ENCODE assay signal across 8 mouse cellular contexts in genomic region chr2:93849505-93850089, GRCm38 (mm10). TPM values are rescaled to one million over a fixed set of nuclear protein-coding genes. Genes with fewer than 3 reads are reported as not detected.
DNase-seq lines count a peak whose midpoint lies in the region; ATAC-seq and TF ChIP-seq lines count a peak whose summit lies in the region.

Gene Accs, minus strand, starts transcription at chr2:93849943.

- H3K9ac ChIP-seq in forebrain, embryonic 13.5 days, result peak within 1 kb of the TSS; percentile 82
- peak within 1 kb of the TSS; percentile 83 for H3K9ac ChIP-seq in neural tube, embryonic 14.5 days (replicated peaks; ENCODE audit: low read depth, low read length)

- intact Hi-C loops in heart, postnatal 14 days (cut with DNase I), result no loop called here

- peak within 1 kb of the TSS; percentile 71 for H3K4me2 ChIP-seq in forebrain, embryonic 13.5 days
- peak within 1 kb of the TSS; percentile 74 for H3K4me2 ChIP-seq in neural tube, embryonic 14.5 days (ENCODE audit: low read depth, low read length)

- peak within 1 kb of the TSS; percentile 63 for H3K4me3 ChIP-seq in forebrain, embryonic 13.5 days
- H3K4me3 ChIP-seq in neural tube, embryonic 14.5 days (ENCODE audit: low read depth, low read length), result peak within 1 kb of the TSS; percentile 62
- H3K4me3 ChIP-seq in testis, adult 2 months (ENCODE audit: control insufficient read depth, low read depth, low read length), result peak within 1 kb of the TSS; percentile 75

- H3K4me1 ChIP-seq in forebrain, embryonic 13.5 days, result peaks cover 18% of the 10 kb centered on the region
- peaks cover 8% of the 10 kb centered on the region for H3K4me1 ChIP-seq in neural tube, embryonic 14.5 days (ENCODE audit: control insufficient read depth, insufficient read depth, low read length)
- H3K4me1 ChIP-seq in testis, adult 2 months (ENCODE audit: control insufficient read depth, insufficient read depth, low read length), result peaks cover 7% of the 10 kb centered on the region

- no peaks in the 10 kb centered on the region for H3K27me3 ChIP-seq in forebrain, embryonic 13.5 days
- no peaks in the 10 kb centered on the region for H3K27me3 ChIP-seq in neural tube, embryonic 14.5 days (ENCODE audit: control insufficient read depth, insufficient read depth, low read length)
- H3K27me3 ChIP-seq in testis, adult 2 months (ENCODE audit: control insufficient read depth, insufficient read depth, low read length), result no peaks in the 10 kb centered on the region

- TF ChIP-seq POLR2A in testis, adult 2 months (IDR thresholded peaks at IDR 0.05; ENCODE audit: control insufficient read depth, low read depth, low read length), result no peak

- ATAC-seq in forebrain, embryonic 13.5 days, result peak; percentile 87
- ATAC-seq in neural tube, embryonic 14.5 days (ENCODE audit: low read depth), result peak; percentile 84

- under 1% methylated on average over 28 of the region's 28 CpGs for WGBS in forebrain, embryonic 13.5 days
- WGBS in large intestine, adult 2 months, result under 1% methylated on average over 28 of the region's 28 CpGs
- WGBS in neural tube, embryonic 14.5 days, result under 1% methylated on average over 28 of the region's 28 CpGs

- H3K36me3 ChIP-seq in forebrain, embryonic 13.5 days (ENCODE audit: poor library complexity, severe bottlenecking), result peaks cover 26% of the 10 kb centered on the region
- 0 out of 2 replicates have a peak, but pooled peaks cover 3% of the 10 kb centered on the region for H3K36me3 ChIP-seq in neural tube, embryonic 14.5 days (ENCODE audit: control insufficient read depth, insufficient read depth, low read length)
- H3K36me3 ChIP-seq in testis, adult 2 months (ENCODE audit: control insufficient read depth, insufficient read depth, low read length), result no peaks in the 10 kb centered on the region

- H3K9me3 ChIP-seq in forebrain, embryonic 13.5 days (replicated peaks), result no peaks in the 10 kb centered on the region
- no peaks in the 10 kb centered on the region for H3K9me3 ChIP-seq in neural tube, embryonic 14.5 days (ENCODE audit: control insufficient read depth, low read length)

- peak; percentile 24; the same call in 1 of the 2 replicates for TF ChIP-seq CTCF in testis, adult 2 months (IDR thresholded peaks at IDR 0.05; ENCODE audit: control insufficient read depth, insufficient read depth, insufficient replicate concordance, low read depth, low read length)

- H3K27ac ChIP-seq in forebrain, embryonic 13.5 days, result peak within 1 kb of the TSS; percentile 76
- H3K27ac ChIP-seq in neural tube, embryonic 14.5 days (ENCODE audit: low read depth, low read length), result peak within 1 kb of the TSS; percentile 87
- H3K27ac ChIP-seq in testis, adult 2 months (ENCODE audit: control insufficient read depth, insufficient read depth, low read depth, low read length), result peak within 1 kb of the TSS; percentile 45; the same call in 1 of the 2 replicates

- DNase-seq in ES-CJ7 (ENCODE audit: low read depth, low spot score), result peak; percentile 94
- peak; percentile 56 for DNase-seq in cerebellum, adult 11 months
- DNase-seq in heart, postnatal 14 days, result peak; percentile 74 to 77
- DNase-seq in large intestine, adult 2 months (ENCODE audit: low read depth, low spot score), result peak; percentile 54
- peak; percentile 85 to 87 for DNase-seq in lung, adult 18-20 months

RNA-seq across cellular contexts. Expression of gene Accs, which starts in this region (rescaled TPM):
- polyA plus RNA-seq in forebrain, embryonic 13.5 days (2015; fragmentation: Nextera tagmentation; extraction: Ambion mirVana), result 8.1 and 10.1 TPM in 2 replicates
- 1 to 10 TPM; 3.4 to 5.0 TPM for total RNA-seq in heart, postnatal 14 days (2021)
- polyA plus RNA-seq in large intestine, adult 2 months (2012; rRNA removed), result 6.0 and 9.2 TPM in 2 replicates
- 5.5 and 6.7 TPM in 2 replicates for polyA plus RNA-seq in neural tube, embryonic 14.5 days (2014; fragmentation: Nextera tagmentation; extraction: Ambion mirVana)
- polyA plus RNA-seq in testis, adult 2 months (2012; rRNA removed), result 2.5 and 2.6 TPM in 2 replicates

Comparison
In these comparisons a context has a peak if more than half of its experiments do, and no peak if none do; other contexts are left out.
1. Peak in every context shown above with its lines: DNase-seq, ATAC-seq, H3K4me3 ChIP-seq and H3K27ac ChIP-seq.